Mouse (Mus musculus) heart, adult 2 months (tissue): ENCODE data around the gene Srsf5.

ENCODE experiments used
- CTCF ChIP-seq: fragments of 200-600 bp; IDR thresholded peaks from 2 replicates; pipeline ENCODE4 v1.8.1; 2022; ENCODE audit warnings: antibody characterized with exemption, mild to moderate bottlenecking, moderate library complexity
- POLR2A ChIP-seq: fragments of 200-500 bp; IDR thresholded peaks from 2 replicates; pipeline ENCODE4 v1.6.1; 2011; ENCODE audit warnings: mild to moderate bottlenecking, low read depth, low read length, control low read depth; ENCODE audit not compliant: insufficient read depth

DNA sequence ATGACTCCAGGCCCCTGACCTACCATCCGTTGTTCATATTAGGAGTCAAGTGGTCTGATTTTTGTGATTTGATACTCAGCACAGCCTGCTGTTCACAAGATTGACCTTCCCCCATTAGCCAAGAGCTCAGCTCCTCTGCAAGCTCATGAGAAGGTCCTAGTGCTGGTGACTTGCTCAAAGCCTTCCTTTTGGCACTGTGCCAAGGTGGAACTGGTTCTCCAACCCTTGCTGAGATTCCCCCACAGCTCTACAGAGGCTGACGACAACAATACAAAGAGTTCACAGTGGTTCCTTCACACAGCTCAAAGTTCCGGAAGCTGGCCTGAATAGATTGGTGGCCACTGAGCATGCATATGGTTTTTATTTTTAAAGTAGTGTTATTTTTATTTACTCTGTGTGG is 21.1 kb upstream of the Srsf5 start:
- TF ChIP-seq CTCF = no peak
- TF ChIP-seq POLR2A = no peak
